Mouse (Mus musculus): ENCODE measurements around the gene Fas. TPM values are rescaled to one million over a fixed set of nuclear protein-coding genes. Genes with fewer than 3 reads are reported as not detected.
A peak's percentile ranks its signal among the peaks of the same experiment; 100 is the strongest.

Gene Fas
- polyA plus RNA-seq, 1 experiment from 2014 or later = 57.9 TPM

GRCm38 (mm10) chr19:34262273-34262974 lies 28.0 kb upstream of the Fas start:
- H3K36me3 ChIP-seq (ENCODE audit: insufficient read depth, low read length) = no peaks in the 10 kb centered on the region
- H3K27ac ChIP-seq (ENCODE audit: low read length) = peak overlapping the region; percentile 33

GRCm38 (mm10) chr19:34265604-34266193 lies 24.8 kb upstream of the Fas start:
- DNase-seq (ENCODE audit: low spot score) (peak; percentile 43), ATAC-seq (peak; percentile 56)
- Histone ChIP-seq H3K4me3 (ENCODE audit: low read depth, low read length) (no peak overlapping the region), H3K27ac (ENCODE audit: low read length) (no peak overlapping the region), H3K4me1 (ENCODE audit: insufficient read depth, low read depth, low read length) (peaks cover 7% of the 10 kb centered on the region; the same call in 1 of the 2 replicates), H3K36me3 (ENCODE audit: insufficient read depth, low read length) (no peaks in the 10 kb centered on the region), H3K27me3 (replicated peaks; ENCODE audit: insufficient read depth, low read length) (no peaks in the 10 kb centered on the region), H3K9me3 (ENCODE audit: low read length) (no peaks in the 10 kb centered on the region), H3K9ac (replicated peaks; ENCODE audit: low read depth) (no peak overlapping the region), H3K4me2 (replicated peaks; ENCODE audit: low read depth, low read length) (no peak overlapping the region)
- TF ChIP-seq CTCF (IDR thresholded peaks at IDR 0.05) (no peak), EP300 (IDR thresholded peaks at IDR 0.05) (no peak)
- 55% methylated on average over 5 of the region's 5 CpGs for WGBS

More at GRCm38 (mm10) chr19:34262273-34262974, 28.0 kb upstream of the Fas start:
- TF ChIP-seq CTCF (IDR thresholded peaks at IDR 0.05) (no peak), EP300 (IDR thresholded peaks at IDR 0.05) (no peak; the same call in 1 of the 2 replicates)
- no peaks in the 10 kb centered on the region for H3K9me3 ChIP-seq (ENCODE audit: low read length)
- H3K27me3 ChIP-seq (replicated peaks; ENCODE audit: insufficient read depth, low read length) = no peaks in the 10 kb centered on the region
- peaks cover 7% of the 10 kb centered on the region; the same call in 1 of the 2 replicates for H3K4me1 ChIP-seq (ENCODE audit: insufficient read depth, low read depth, low read length)
- peak; percentile 83 for ATAC-seq
- 49% methylated on average over 2 of the region's 2 CpGs for WGBS
- H3K4me3 ChIP-seq (ENCODE audit: low read depth, low read length) = no peak overlapping the region
- DNase-seq (ENCODE audit: low spot score) = peak; percentile 60
- no peak overlapping the region for H3K4me2 ChIP-seq (replicated peaks; ENCODE audit: low read depth, low read length)
- no peak overlapping the region for H3K9ac ChIP-seq (replicated peaks; ENCODE audit: low read depth)

GRCm38 (mm10) chr19:34268991-34269390 lies 21.5 kb upstream of the Fas start:
- no peak overlapping the region for H3K9ac ChIP-seq (replicated peaks; ENCODE audit: low read depth)
- H3K4me3 ChIP-seq (ENCODE audit: low read depth, low read length) = no peak overlapping the region
- no peaks in the 10 kb centered on the region for H3K27me3 ChIP-seq (replicated peaks; ENCODE audit: insufficient read depth, low read length)
- DNase-seq (ENCODE audit: low spot score) (no peak), ATAC-seq (no peak)
- H3K9me3 ChIP-seq (ENCODE audit: low read length) = no peaks in the 10 kb centered on the region
- H3K4me1 ChIP-seq (ENCODE audit: insufficient read depth, low read depth, low read length) = no peaks in the 10 kb centered on the region
- H3K36me3 ChIP-seq (ENCODE audit: insufficient read depth, low read length) = no peaks in the 10 kb centered on the region
- no peak overlapping the region for H3K27ac ChIP-seq (ENCODE audit: low read length)
- no peak for TF ChIP-seq CTCF (IDR thresholded peaks at IDR 0.05)
- no peak for TF ChIP-seq EP300 (IDR thresholded peaks at IDR 0.05)
- WGBS = 21% methylated on average over 1 of the region's 1 CpGs
- no peak overlapping the region for H3K4me2 ChIP-seq (replicated peaks; ENCODE audit: low read depth, low read length)

- TF ChIP-seq CTCF (IDR thresholded peaks at IDR 0.05) (no peak), EP300 (IDR thresholded peaks at IDR 0.05) (no peak)
- ATAC-seq (peak; percentile 62), DNase-seq (ENCODE audit: low spot score) (peak; percentile 57)
- Histone ChIP-seq H3K9ac (replicated peaks; ENCODE audit: low read depth) (no peak overlapping the region), H3K4me3 (ENCODE audit: low read depth, low read length) (no peak overlapping the region), H3K4me2 (replicated peaks; ENCODE audit: low read depth, low read length) (no peak overlapping the region), H3K36me3 (ENCODE audit: insufficient read depth, low read length) (no peaks in the 10 kb centered on the region), H3K27ac (ENCODE audit: low read length) (0 out of 2 replicates have a peak overlapping the region, but pooled peaks have one; percentile 27), H3K9me3 (ENCODE audit: low read length) (no peaks in the 10 kb centered on the region), H3K27me3 (replicated peaks; ENCODE audit: insufficient read depth, low read length) (no peaks in the 10 kb centered on the region), H3K4me1 (ENCODE audit: insufficient read depth, low read depth, low read length) (no peaks in the 10 kb centered on the region)
- WGBS = 65% methylated on average over 11 of the region's 11 CpGs
Measured at GRCm38 (mm10) chr19:34270106-34270726, 20.2 kb upstream of the Fas start.

- Histone ChIP-seq H3K4me2 (replicated peaks; ENCODE audit: low read depth, low read length) (no peak overlapping the region), H3K4me1 (ENCODE audit: insufficient read depth, low read depth, low read length) (no peaks in the 10 kb centered on the region), H3K36me3 (ENCODE audit: insufficient read depth, low read length) (no peaks in the 10 kb centered on the region), H3K9ac (replicated peaks; ENCODE audit: low read depth) (no peak overlapping the region), H3K27ac (ENCODE audit: low read length) (no peak overlapping the region), H3K27me3 (replicated peaks; ENCODE audit: insufficient read depth, low read length) (no peaks in the 10 kb centered on the region), H3K4me3 (ENCODE audit: low read depth, low read length) (no peak overlapping the region), H3K9me3 (ENCODE audit: low read length) (no peaks in the 10 kb centered on the region)
- ATAC-seq (no peak), DNase-seq (ENCODE audit: low spot score) (no peak)
- WGBS = 91% methylated on average over 13 of the region's 13 CpGs
- TF ChIP-seq EP300 (IDR thresholded peaks at IDR 0.05) (no peak), CTCF (IDR thresholded peaks at IDR 0.05) (no peak)
Measured at GRCm38 (mm10) chr19:34270824-34271464, 19.5 kb upstream of the Fas start.

GRCm38 (mm10) chr19:34273073-34273472 lies 17.4 kb upstream of the Fas start:
- TF ChIP-seq EP300 (IDR thresholded peaks at IDR 0.05) (no peak), CTCF (IDR thresholded peaks at IDR 0.05) (no peak)
- H3K4me1 ChIP-seq (ENCODE audit: insufficient read depth, low read depth, low read length) = no peaks in the 10 kb centered on the region
- ATAC-seq = no peak
- H3K4me2 ChIP-seq (replicated peaks; ENCODE audit: low read depth, low read length) = no peak overlapping the region
- WGBS = 97% methylated on average over 1 of the region's 1 CpGs
- H3K9ac ChIP-seq (replicated peaks; ENCODE audit: low read depth) = no peak overlapping the region
- no peak for DNase-seq (ENCODE audit: low spot score)
- no peaks in the 10 kb centered on the region for H3K27me3 ChIP-seq (replicated peaks; ENCODE audit: insufficient read depth, low read length)
- no peaks in the 10 kb centered on the region for H3K36me3 ChIP-seq (ENCODE audit: insufficient read depth, low read length)
- H3K27ac ChIP-seq (ENCODE audit: low read length) = no peak overlapping the region
- H3K4me3 ChIP-seq (ENCODE audit: low read depth, low read length) = no peak overlapping the region
- no peaks in the 10 kb centered on the region for H3K9me3 ChIP-seq (ENCODE audit: low read length)

Data from lung, postnatal 0 days (tissue).